Mouse (Mus musculus): ENCODE data around the gene Lypd4.
A peak's percentile ranks its signal among the peaks of the same experiment; 100 is the strongest.
"Not testable (repeated sequence)": the region's sequence is repeated elsewhere in the genome, so short reads cannot be mapped to it uniquely, and the experiment has no call there.

Gene Lypd4

GRCm38 (mm10) chr7:24845713-24846112 is 24.0 kb downstream of the Lypd4 start:
- no peak for DNase-seq

DNA sequence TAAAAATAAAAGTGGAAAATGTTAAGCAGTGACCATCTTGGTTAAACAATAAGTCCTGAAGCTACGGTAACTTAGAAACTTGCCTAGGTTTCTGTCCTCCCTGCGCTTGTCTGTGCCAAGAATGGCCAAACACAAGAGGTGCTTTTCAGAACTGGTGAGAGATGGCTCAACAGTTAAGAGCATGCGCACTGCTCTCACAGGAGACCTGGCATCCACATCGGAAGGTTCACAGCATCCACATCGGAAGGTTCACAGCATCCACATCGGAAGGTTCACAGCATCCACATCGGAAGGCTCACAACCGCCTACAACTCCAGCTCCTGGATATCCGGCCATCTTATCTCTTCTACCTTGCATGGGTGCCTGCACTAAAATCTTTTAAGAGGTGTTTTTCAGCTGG is 24.6 kb downstream of the Lypd4 start:
- no peak for DNase-seq

DNA sequence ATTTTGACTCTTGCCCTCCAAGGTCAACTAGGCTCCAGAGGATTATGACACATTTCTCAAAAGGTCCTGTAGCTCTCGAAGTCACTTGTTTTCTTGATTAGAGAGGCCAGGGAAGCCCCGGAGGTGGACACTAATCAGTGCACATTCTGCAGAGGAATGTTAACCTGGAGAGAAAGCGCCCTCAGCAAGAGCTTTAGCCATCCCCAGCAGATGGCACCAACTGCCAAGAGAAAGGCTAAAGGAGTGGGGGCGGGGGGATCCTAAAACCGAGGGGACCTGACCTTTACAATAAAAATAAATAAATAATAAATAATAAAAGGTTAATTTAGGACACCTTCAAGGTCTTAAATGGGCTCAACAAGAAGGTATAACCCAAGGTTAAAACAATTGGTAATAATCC is 25.6 kb downstream of the Lypd4 start:
- DNase-seq: no peak

DNA sequence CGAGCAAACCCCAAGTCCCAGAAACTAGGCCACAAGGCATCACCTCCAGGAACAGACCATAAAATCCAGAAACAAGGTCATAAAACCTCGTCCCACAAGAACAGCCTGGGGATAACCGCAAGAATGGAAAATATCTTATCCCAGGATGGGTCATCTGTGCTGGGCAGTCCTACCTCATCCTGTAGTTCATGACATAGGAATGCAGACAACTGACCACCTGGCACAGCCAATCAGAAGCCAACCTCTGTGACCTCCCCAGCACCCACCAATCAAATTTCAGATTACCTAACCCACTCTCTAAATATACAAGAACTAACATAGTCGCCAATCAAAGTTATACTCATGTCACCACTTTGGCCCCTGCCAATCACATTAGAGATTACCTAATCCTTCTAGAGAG is 28.7 kb downstream of the Lypd4 start:
- no peak for DNase-seq

DNA sequence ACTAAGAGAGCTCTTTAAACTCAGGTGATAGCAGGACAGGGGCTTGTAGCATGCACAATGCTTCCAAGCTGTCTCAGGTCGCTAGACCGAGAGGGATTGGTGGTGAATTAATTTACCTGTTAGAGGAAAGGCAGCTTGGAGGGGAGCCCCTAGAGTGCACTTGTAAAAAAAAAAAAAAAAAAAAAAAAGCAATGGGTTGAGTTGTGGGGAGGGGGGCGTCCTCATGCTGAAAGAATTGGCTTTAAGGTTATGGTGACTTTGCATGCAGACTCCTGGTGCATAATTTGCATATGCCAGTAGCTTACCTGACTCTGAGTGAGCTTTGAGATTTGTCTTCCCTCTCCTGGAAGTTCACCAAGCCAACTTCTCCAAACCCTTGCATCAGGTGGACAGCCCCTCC is 29.4 kb downstream of the Lypd4 start:
- no peak for DNase-seq

GRCm38 (mm10) chr7:24839410-24839808 is 30.3 kb downstream of the Lypd4 start:
- no peak for DNase-seq

- not testable (repeated sequence) for DNase-seq
These were observed 30.9 kb downstream of the Lypd4 start for GRCm38 (mm10) chr7:24838732-24839409.

- DNase-seq: peak; percentile 52 to 59
These were observed 42.6 kb downstream of the Lypd4 start for GRCm38 (mm10) chr7:24827181-24827580.

GRCm38 (mm10) chr7:24824452-24824851 is 45.3 kb downstream of the Lypd4 start:
- DNase-seq: no peak

GRCm38 (mm10) chr7:24817502-24817901 is 52.2 kb downstream of the Lypd4 start:
- DNase-seq: peak; percentile 88 to 92
